Comparison of ENCODE assay signal across 9 mouse cellular contexts in the genomic region with DNA sequence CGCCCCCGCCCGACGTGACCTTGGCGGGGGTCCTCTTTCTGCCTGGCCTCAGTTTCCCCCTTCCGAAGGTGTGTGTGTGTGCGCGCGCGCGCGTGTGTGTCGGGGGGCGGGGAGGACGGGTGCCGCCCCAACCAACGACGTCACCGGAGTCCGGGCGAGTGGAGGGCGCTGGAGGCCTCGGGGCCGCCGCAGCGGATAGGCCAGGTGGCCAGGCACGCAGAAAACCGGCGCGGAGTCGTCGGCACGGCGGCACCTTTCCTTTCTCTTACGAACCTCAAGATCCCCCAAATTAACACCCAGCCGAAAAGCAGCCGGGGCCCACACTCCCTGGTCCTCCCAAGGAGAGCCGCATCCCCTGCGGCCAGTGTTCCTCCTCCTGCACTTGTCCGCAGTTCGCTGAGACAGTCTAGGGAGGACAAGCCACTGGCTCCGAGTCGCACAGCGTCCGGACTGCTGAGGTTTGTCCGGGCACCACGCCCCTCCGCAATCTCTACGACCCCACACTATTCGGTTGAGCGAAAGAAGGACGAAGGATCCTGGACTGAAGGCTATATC.
DNase-seq lines count a peak whose midpoint lies in the region; ATAC-seq lines count a peak whose summit lies in the region.
"Had no signal": no experiment of that assay in that cellular context is flagged by ENCODE, and none has a peak within 500 bp of the region (broad histone marks: within the 10 kb centered on the region; RNA-seq: fewer than 3 reads in every experiment).

No protein-coding gene starts in this region.

- intact Hi-C loops in heart, postnatal 25 days (cut with DNase I), result loop anchor here (5.0 kb wide), 2 partner anchors 401 to 546 kb away; no protein-coding TSS in a partner anchor

- no peak overlapping the region for H3K27ac ChIP-seq in liver, embryonic 11.5 days (ENCODE audit: low read depth, low read length)
- peak overlapping the region; percentile 64 for H3K27ac ChIP-seq in midbrain, embryonic 16.5 days (ENCODE audit: low read length)

- WGBS in liver, embryonic 11.5 days, result under 1% methylated on average over 52 of the region's 52 CpGs
- WGBS in midbrain, embryonic 16.5 days, result under 1% methylated on average over 49 of the region's 52 CpGs

- peak overlapping the region; percentile 58 for H3K9ac ChIP-seq in liver, embryonic 11.5 days (ENCODE audit: low read depth, low read length)
- peak overlapping the region; percentile 89 for H3K9ac ChIP-seq in midbrain, embryonic 16.5 days (ENCODE audit: low read depth, low read length)

- H3K36me3 ChIP-seq in liver, embryonic 11.5 days (ENCODE audit: control insufficient read depth, insufficient read depth, low read length), result no peaks in the 10 kb centered on the region
- no peaks in the 10 kb centered on the region for H3K36me3 ChIP-seq in midbrain, embryonic 16.5 days (ENCODE audit: control insufficient read depth, insufficient read depth, low read length)

- peak overlapping the region; percentile 96 for H3K4me2 ChIP-seq in liver, embryonic 11.5 days
- H3K4me2 ChIP-seq in midbrain, embryonic 16.5 days (ENCODE audit: low read length), result peak overlapping the region; percentile 73

- no peaks in the 10 kb centered on the region for H3K9me3 ChIP-seq in liver, embryonic 11.5 days (ENCODE audit: control insufficient read depth, low read length)
- no peaks in the 10 kb centered on the region for H3K9me3 ChIP-seq in midbrain, embryonic 16.5 days (replicated peaks; ENCODE audit: control insufficient read depth, low read length, poor library complexity, severe bottlenecking)

- peak; percentile 98 for DNase-seq in heart, adult 11 months
- DNase-seq in heart, postnatal 25 days (ENCODE audit: low spot score), result no peak
- DNase-seq in cerebellum, postnatal 10 days, result peak; percentile 80 to 85
- peak; percentile 65 for DNase-seq in gastrocnemius, postnatal 10 days
- peak; percentile 73 for DNase-seq in induced T-regulatory cell, adult 2 months (ENCODE audit: low read depth)
- peak; percentile 64 for DNase-seq in liver, embryonic 11.5 days (ENCODE audit: low spot score)
- DNase-seq in testis, postnatal 14 days (ENCODE audit: low spot score), result peak; percentile 50

- H3K27me3 ChIP-seq in liver, embryonic 11.5 days (replicated peaks; ENCODE audit: control insufficient read depth, insufficient read depth, low read length), result peaks cover 33% of the 10 kb centered on the region
- H3K27me3 ChIP-seq in midbrain, embryonic 16.5 days (ENCODE audit: control insufficient read depth, insufficient read depth, low read depth, low read length), result no peaks in the 10 kb centered on the region
- H3K27me3 ChIP-seq: CH12.LX had no signal

- H3K4me1 ChIP-seq in liver, embryonic 11.5 days (replicated peaks; ENCODE audit: control insufficient read depth, insufficient read depth, low read length), result peaks cover 8% of the 10 kb centered on the region; the same call in 1 of the 2 replicates
- peaks cover 10% of the 10 kb centered on the region for H3K4me1 ChIP-seq in midbrain, embryonic 16.5 days (ENCODE audit: control insufficient read depth, insufficient read depth, low read length)

- peak; percentile 53 for ATAC-seq in liver, embryonic 11.5 days (replicated peaks; ENCODE audit: low FRiP score)
- ATAC-seq in midbrain, embryonic 16.5 days, result peak; percentile 75

- peak overlapping the region; percentile 77 for H3K4me3 ChIP-seq in liver, embryonic 11.5 days (ENCODE audit: low read depth, low read length)
- H3K4me3 ChIP-seq in midbrain, embryonic 16.5 days (ENCODE audit: low read depth, low read length), result peak overlapping the region; percentile 87
